Mouse (Mus musculus): ENCODE measurements at regions not wholly inside any gene's neighbourhood (a gene's known extent, or its start where the extent isn't known, plus 50 kb on each side); places are given as distances from the start of the nearest gene placed in this dataset.

GRCm38 (mm10) chr5:49788494-49789160, 263.9 kb upstream of the Kcnip4 start:
- TF ChIP-seq CTCF (IDR thresholded peaks at IDR 0.05; ENCODE audit: low read depth) (no peak), EP300 (optimal IDR thresholded peaks at IDR 0.05) (no peak)
